ENCODE assay signal across 8 mouse cellular contexts in the genomic region with DNA sequence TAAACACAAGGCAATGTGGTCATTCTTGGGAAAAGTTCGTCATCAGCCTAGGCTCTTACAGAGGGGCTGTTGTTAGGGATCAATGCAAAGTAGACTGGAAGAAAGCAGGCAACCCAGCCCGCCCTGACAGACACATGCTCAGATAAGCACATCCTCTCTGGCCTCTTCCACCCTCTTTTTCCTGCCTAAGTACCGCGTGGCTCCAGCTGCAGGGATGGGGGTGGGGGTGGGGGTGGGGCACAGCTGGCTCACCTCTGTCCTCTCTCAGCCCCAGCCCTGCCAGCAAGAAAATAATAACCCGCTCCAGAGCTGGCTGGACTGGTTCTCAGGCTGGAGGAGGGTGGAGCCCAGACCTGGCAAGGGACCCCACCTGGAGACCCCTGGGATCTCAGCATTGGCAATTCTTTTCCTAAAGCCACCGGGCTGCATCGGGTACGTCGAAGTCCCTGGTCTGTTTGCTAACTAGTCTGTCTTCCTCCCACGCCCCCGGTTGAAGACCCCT. TPM values are rescaled to one million over a fixed set of nuclear protein-coding genes. Genes with fewer than 3 reads are reported as not detected.
A peak's percentile ranks its signal among the peaks of the same experiment; 100 is the strongest.
DNase-seq lines count a peak whose midpoint lies in the region; ATAC-seq and TF ChIP-seq lines count a peak whose summit lies in the region.

No protein-coding gene starts in this region.

- H3K79me2 ChIP-seq in myocyte (ENCODE audit: control insufficient read depth, insufficient read depth), result no peaks in the 10 kb centered on the region

- H3K9ac ChIP-seq in forebrain, embryonic 16.5 days (replicated peaks; ENCODE audit: low read depth, low read length), result peak overlapping the region; percentile 29

- H3K27me3 ChIP-seq in testis, adult 2 months (ENCODE audit: control insufficient read depth, insufficient read depth, low read length), result no peaks in the 10 kb centered on the region
- no peaks in the 10 kb centered on the region for H3K27me3 ChIP-seq in forebrain, embryonic 16.5 days (replicated peaks; ENCODE audit: control insufficient read depth, insufficient read depth, low read length)
- no peaks in the 10 kb centered on the region for H3K27me3 ChIP-seq in myocyte (ENCODE audit: control insufficient read depth, insufficient read depth, insufficient read length)

- ATAC-seq in forebrain, embryonic 16.5 days, result no peak
- no peak for ATAC-seq in activated CD4-positive, CD25-positive, alpha-beta regulatory T cell, adult 4 months

- H3K4me1 ChIP-seq in testis, adult 2 months (ENCODE audit: control insufficient read depth, insufficient read depth, low read length), result peaks cover 16% of the 10 kb centered on the region
- H3K4me1 ChIP-seq in forebrain, embryonic 16.5 days (replicated peaks; ENCODE audit: control insufficient read depth, insufficient read depth, low read length), result peaks cover 4% of the 10 kb centered on the region; the same call in 1 of the 2 replicates

- no peaks in the 10 kb centered on the region for H3K36me3 ChIP-seq in testis, adult 2 months (ENCODE audit: control insufficient read depth, insufficient read depth, low read length)
- no peaks in the 10 kb centered on the region for H3K36me3 ChIP-seq in forebrain, embryonic 16.5 days (ENCODE audit: control insufficient read depth, insufficient read depth)
- H3K36me3 ChIP-seq in myocyte (ENCODE audit: control insufficient read depth, insufficient read depth), result no peaks in the 10 kb centered on the region

- H3ac ChIP-seq in myocyte (ENCODE audit: control insufficient read depth, insufficient read length), result peak overlapping the region; percentile 5

- TF ChIP-seq POLR2A in testis, adult 2 months (IDR thresholded peaks at IDR 0.05; ENCODE audit: control insufficient read depth, low read depth, low read length), result no peak
- no peak for TF ChIP-seq POLR2A in myocyte (IDR thresholded peaks at IDR 0.05; ENCODE audit: insufficient read length, low read depth)

- H3K9me3 ChIP-seq in forebrain, embryonic 16.5 days (ENCODE audit: control insufficient read depth, low read length), result no peaks in the 10 kb centered on the region

- no peak for DNase-seq in testis, postnatal 14 days (ENCODE audit: low spot score)
- peak; percentile 34 to 48 for DNase-seq in kidney, postnatal 4 days
- no peak for DNase-seq in frontal cortex, postnatal 25 days (ENCODE audit: low spot score in 2 of 2)
- DNase-seq in layer of hippocampus, postnatal 10 days (ENCODE audit: low spot score in 2 of 2), result no peak

- peak overlapping the region; percentile 52 for H3K4me2 ChIP-seq in forebrain, embryonic 16.5 days (ENCODE audit: low read length)
- H3K4me2 ChIP-seq in myocyte (ENCODE audit: low read depth), result peak overlapping the region; percentile 83

- no peak for TF ChIP-seq CTCF in testis, adult 2 months (IDR thresholded peaks at IDR 0.05; ENCODE audit: control insufficient read depth, insufficient read depth, insufficient replicate concordance, low read depth, low read length)

- H3K27ac ChIP-seq in testis, adult 2 months (ENCODE audit: control insufficient read depth, insufficient read depth, low read depth, low read length), result peak overlapping the region; percentile 61
- no peak overlapping the region for H3K27ac ChIP-seq in forebrain, embryonic 16.5 days (ENCODE audit: low read length)

- H3K4me3 ChIP-seq in testis, adult 2 months (ENCODE audit: control insufficient read depth, low read depth, low read length), result peak overlapping the region; percentile 82
- peak overlapping the region; percentile 30 for H3K4me3 ChIP-seq in forebrain, embryonic 16.5 days (replicated peaks; ENCODE audit: low read length)
- peak overlapping the region; percentile 37 for H3K4me3 ChIP-seq in myocyte

- 3% methylated on average over 11 of the region's 11 CpGs for WGBS in forebrain, embryonic 16.5 days

TF ChIP-seq in myocyte, 11 proteins besides CTCF, POLR2A, EP300 and RAD21:
- TF ChIP-seq MYOG (IDR thresholded peaks at IDR 0.05; ENCODE audit: control insufficient read depth in 1 of 3, insufficient read depth in 1 of 3, insufficient read length in 2 of 3, low read depth in 2 of 3), result no peak
- TF ChIP-seq REST (IDR thresholded peaks at IDR 0.05; ENCODE audit: insufficient read depth, insufficient read length), result no peak
- TF ChIP-seq MAX (IDR thresholded peaks at IDR 0.05; ENCODE audit: low read depth), result no peak
- TF ChIP-seq CEBPB (IDR thresholded peaks at IDR 0.05; ENCODE audit: insufficient read depth, poor library complexity, severe bottlenecking), result no peak
- TF ChIP-seq SRF (IDR thresholded peaks at IDR 0.05; ENCODE audit: control insufficient read depth, insufficient read length, low read depth), result no peak
- TF ChIP-seq MYOD1 (IDR thresholded peaks at IDR 0.05; ENCODE audit: control insufficient read depth in 1 of 3, insufficient read length in 2 of 3, low read depth in 2 of 3), result no peak
- TF ChIP-seq E2F4 (IDR thresholded peaks at IDR 0.05; ENCODE audit: insufficient read depth), result no peak
- TF ChIP-seq TCF3 (IDR thresholded peaks at IDR 0.05; ENCODE audit: insufficient read length, low read depth), result no peak
- TF ChIP-seq TCF12 (IDR thresholded peaks at IDR 0.05; ENCODE audit: insufficient read depth, poor library complexity, severe bottlenecking), result no peak
- TF ChIP-seq USF1 (IDR thresholded peaks at IDR 0.05; ENCODE audit: low read depth), result no peak
- no peak for TF ChIP-seq POLR2AphosphoS2 (IDR thresholded peaks at IDR 0.05; ENCODE audit: insufficient read length, low read depth)
TF ChIP-seq in myocyte: peak in this region for 0.

RNA-seq across cellular contexts. Expression of a gene that starts 1.0 kb away (rescaled TPM):
- 17.9 and 19.2 TPM in 2 replicates for polyA plus RNA-seq in testis, adult 2 months (2012; rRNA removed)
- 3.4 and 3.8 TPM in 2 replicates for polyA plus RNA-seq in forebrain, embryonic 16.5 days (2015; fragmentation: Nextera tagmentation; extraction: Ambion mirVana)
- 26.5 TPM for polyA plus RNA-seq in myocyte (2012; fragmentation: generic; extraction: Trizol)
- polyA plus RNA-seq in activated CD4-positive, CD25-positive, alpha-beta regulatory T cell, adult 4 months (2017; shearing (Covaris generic)), result not detected
- 1 to 10 TPM; 1.7 to 2.6 TPM for total RNA-seq in layer of hippocampus, postnatal 10 days (2021)

RNA-seq across cellular contexts. Expression of a gene that starts 13.4 kb away (rescaled TPM):
- 5.1 and 5.7 TPM in 2 replicates for polyA plus RNA-seq in testis, adult 2 months (2012; rRNA removed)
- 5.4 and 6.4 TPM in 2 replicates for polyA plus RNA-seq in forebrain, embryonic 16.5 days (2015; fragmentation: Nextera tagmentation; extraction: Ambion mirVana)
- polyA plus RNA-seq in myocyte (2012; fragmentation: generic; extraction: Trizol), result 3.2 TPM
- 1 to 10 TPM; 5.5 to 6.1 TPM for polyA plus RNA-seq in activated CD4-positive, CD25-positive, alpha-beta regulatory T cell, adult 4 months (2017; shearing (Covaris generic))
- 1 to 10 TPM; 4.2 to 5.0 TPM for total RNA-seq in layer of hippocampus, postnatal 10 days (2021)

RNA-seq across cellular contexts. Expression of a gene that starts 26.8 kb away (rescaled TPM):
- polyA plus RNA-seq in testis, adult 2 months (2012; rRNA removed), result 469 and 559 TPM in 2 replicates
- polyA plus RNA-seq in forebrain, embryonic 16.5 days (2015; fragmentation: Nextera tagmentation; extraction: Ambion mirVana), result 68.6 and 95.7 TPM in 2 replicates
- polyA plus RNA-seq in myocyte (2012; fragmentation: generic; extraction: Trizol), result 33.3 TPM
- 10 to 100 TPM; 26.1 to 29.3 TPM for polyA plus RNA-seq in activated CD4-positive, CD25-positive, alpha-beta regulatory T cell, adult 4 months (2017; shearing (Covaris generic))
- total RNA-seq in layer of hippocampus, postnatal 10 days (2021), result 100 to 1,000 TPM; 164 to 177 TPM

RNA-seq across cellular contexts. Expression of a gene that starts 44.4 kb away (rescaled TPM):
- polyA plus RNA-seq in testis, adult 2 months (2012; rRNA removed), result 59.3 and 70.0 TPM in 2 replicates
- 97.4 and 115 TPM in 2 replicates for polyA plus RNA-seq in forebrain, embryonic 16.5 days (2015; fragmentation: Nextera tagmentation; extraction: Ambion mirVana)
- polyA plus RNA-seq in myocyte (2012; fragmentation: generic; extraction: Trizol), result 0.10 TPM
- under 1 TPM; 0.45 to 0.53 TPM for polyA plus RNA-seq in activated CD4-positive, CD25-positive, alpha-beta regulatory T cell, adult 4 months (2017; shearing (Covaris generic))
- total RNA-seq in layer of hippocampus, postnatal 10 days (2021), result 100 to 1,000 TPM; 610 to 702 TPM

Comparison
In these comparisons a context has a peak if more than half of its experiments do, and no peak if none do; other contexts are left out.
1. H3K4me3 ChIP-seq: peak in every context shown above with its lines; median percentile 82 in testis, adult 2 months; 37 in myocyte; 30 in forebrain, embryonic 16.5 days.
2. DNase-seq: peak in kidney, postnatal 4 days (2 of 2); none in testis, postnatal 14 days (single experiment), frontal cortex, postnatal 25 days (0 of 2) and layer of hippocampus, postnatal 10 days (0 of 2).